Mouse (Mus musculus) lung, embryonic 15.5 days (tissue): ENCODE measurements around the gene Fam241b. TPM values are rescaled to one million over a fixed set of nuclear protein-coding genes. Genes with fewer than 3 reads are reported as not detected.
A peak's percentile ranks its signal among the peaks of the same experiment; 100 is the strongest.

Experiments used
- ATAC-seq: fragments of 200-750 bp; cut with Nextera tagmentation; 2 replicates; pipeline ENCODE4 v1.8.0; 2017; ENCODE audit warnings: moderate number of reproducible peaks, borderline replicate concordance; ENCODE audit not compliant: low FRiP score, low TSS enrichment; ENCODE audit errors: extremely low read depth
- H3K27ac ChIP-seq: fragments of 300-500 bp; sonication (generic); 2 replicates; pipeline ENCODE4 v1.5.1; 2015; ENCODE audit warnings: moderate library complexity, mild to moderate bottlenecking, inconsistent platforms
- H3K27me3 ChIP-seq: fragments of 300-500 bp; sonication (generic); 2 replicates; pipeline ENCODE4 v1.6.1; 2015; ENCODE audit warnings: inconsistent platforms
- H3K36me3 ChIP-seq: fragments of 300-500 bp; sonication (generic); 2 replicates; pipeline ENCODE4 v1.6.1; 2015; ENCODE audit warnings: inconsistent platforms
- H3K4me1 ChIP-seq: fragments of 300-500 bp; sonication (generic); 2 replicates; pipeline ENCODE4 v1.6.1; 2015; ENCODE audit warnings: inconsistent platforms
- H3K4me2 ChIP-seq: fragments of 300-500 bp; sonication (generic); 2 replicates; pipeline ENCODE4 v1.6.1; 2015; ENCODE audit warnings: inconsistent platforms, mild to moderate bottlenecking, moderate library complexity
- H3K4me3 ChIP-seq: fragments of 300-500 bp; sonication (generic); 2 replicates; pipeline ENCODE4 v1.5.1; 2015; ENCODE audit warnings: mild to moderate bottlenecking, inconsistent platforms
- H3K9ac ChIP-seq: fragments of 300-500 bp; sonication (generic); 2 replicates; pipeline ENCODE4 v1.6.1; 2015; ENCODE audit warnings: inconsistent platforms
- H3K9me3 ChIP-seq: fragments of 300-500 bp; sonication (generic); 2 replicates; pipeline ENCODE4 v1.6.1; 2016; ENCODE audit warnings: inconsistent platforms
- WGBS: fragments of 180-500 bp; shearing (Covaris S2); methylation state at CpG from one replicate; pipeline ENCODE4 v1.1.7; 2015; 5-methylcytosine and 5-hydroxymethylcytosine counted together
- polyA plus RNA-seq: library from polyadenylated mRNA; unstranded; fragments of >200 nt; fragmentation: Nextera tagmentation; extraction: Ambion mirVana; gene quantifications from 2 replicates; pipeline ENCODE4 v1.2.1, GENCODE M21; 2015

Gene Fam241b
- polyA plus RNA-seq, 1 experiment from 2014 or later = 14.0 TPM

DNA sequence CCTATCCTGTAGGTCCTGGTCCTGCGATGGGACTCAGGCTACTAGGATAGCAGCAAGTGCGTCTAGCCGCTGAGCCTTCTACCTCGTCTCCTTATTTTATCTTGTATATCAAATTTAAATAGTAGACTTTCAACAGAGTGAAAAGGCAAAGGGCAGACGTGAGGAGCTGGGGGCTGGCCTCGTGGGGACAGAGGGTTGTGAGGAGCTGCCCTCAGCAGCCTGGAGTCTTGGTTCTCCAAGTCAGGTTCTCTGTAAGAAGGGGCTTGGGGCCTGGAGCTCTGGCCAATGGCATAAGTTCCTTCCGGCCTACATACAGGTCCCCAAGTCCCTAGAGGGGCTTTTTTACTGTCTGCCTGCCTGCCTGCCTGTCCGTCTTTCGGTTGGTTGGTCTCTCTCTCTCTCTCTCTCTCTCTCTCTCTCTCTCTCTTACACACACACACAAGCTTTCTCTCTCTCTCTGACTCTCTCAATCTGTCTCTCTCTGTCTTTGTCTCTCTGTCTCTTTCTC lies 30.3 kb upstream of the Fam241b start:
- Histone ChIP-seq H3K9ac (no peak overlapping the region), H3K4me2 (no peak overlapping the region), H3K9me3 (no peaks in the 10 kb centered on the region), H3K27ac (no peak overlapping the region), H3K4me1 (0 out of 2 replicates have a peak, but pooled peaks cover 3% of the 10 kb centered on the region), H3K4me3 (no peak overlapping the region), H3K36me3 (no peaks in the 10 kb centered on the region), H3K27me3 (no peaks in the 10 kb centered on the region)
- ATAC-seq = no peak
- WGBS = 28% methylated on average over 9 of the region's 9 CpGs

DNA sequence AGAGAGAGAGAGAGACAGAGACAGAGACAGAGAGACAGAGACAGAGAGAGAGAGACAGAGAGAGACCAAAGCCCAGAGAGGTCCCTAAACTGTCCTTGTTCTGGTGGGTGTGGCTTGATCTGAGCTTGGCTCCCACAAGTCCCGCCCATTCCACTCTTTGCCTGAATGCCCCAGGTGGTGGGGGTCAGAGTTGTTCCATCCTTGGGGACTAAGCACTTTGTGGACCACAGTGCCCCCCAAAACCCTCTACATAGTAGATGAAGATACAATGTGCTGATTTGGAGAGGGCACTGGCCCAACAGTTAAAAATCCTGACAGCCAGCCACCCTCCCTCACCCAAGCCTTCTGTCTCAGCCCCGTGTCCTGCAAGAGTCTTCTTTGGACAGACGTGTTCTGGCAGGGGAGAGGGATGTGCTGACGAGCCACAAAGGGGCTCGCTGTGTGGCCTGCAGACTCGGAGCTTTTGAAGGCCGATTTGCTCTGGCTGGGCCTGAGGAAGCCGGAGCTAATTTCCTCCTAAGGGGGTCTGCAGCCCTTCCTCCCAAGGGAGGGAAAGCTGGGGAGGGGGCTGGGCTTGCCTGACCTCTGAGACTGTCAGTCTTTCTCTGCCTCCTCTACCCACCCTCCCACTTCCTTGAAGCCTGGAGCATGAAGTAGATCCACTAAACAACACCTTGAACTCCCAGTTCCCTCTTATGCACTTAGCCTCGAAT lies 29.3 kb upstream of the Fam241b start:
- H3K27ac ChIP-seq = no peak overlapping the region; the same call in 1 of the 2 replicates
- WGBS = 11% methylated on average over 9 of the region's 9 CpGs
- H3K4me3 ChIP-seq = no peak overlapping the region
- H3K27me3 ChIP-seq = no peaks in the 10 kb centered on the region
- H3K4me2 ChIP-seq = no peak overlapping the region; the same call in 1 of the 2 replicates
- no peaks in the 10 kb centered on the region for H3K36me3 ChIP-seq
- H3K4me1 ChIP-seq = 0 out of 2 replicates have a peak, but pooled peaks cover 3% of the 10 kb centered on the region
- no peaks in the 10 kb centered on the region for H3K9me3 ChIP-seq
- ATAC-seq = no peak
- no peak overlapping the region for H3K9ac ChIP-seq

DNA sequence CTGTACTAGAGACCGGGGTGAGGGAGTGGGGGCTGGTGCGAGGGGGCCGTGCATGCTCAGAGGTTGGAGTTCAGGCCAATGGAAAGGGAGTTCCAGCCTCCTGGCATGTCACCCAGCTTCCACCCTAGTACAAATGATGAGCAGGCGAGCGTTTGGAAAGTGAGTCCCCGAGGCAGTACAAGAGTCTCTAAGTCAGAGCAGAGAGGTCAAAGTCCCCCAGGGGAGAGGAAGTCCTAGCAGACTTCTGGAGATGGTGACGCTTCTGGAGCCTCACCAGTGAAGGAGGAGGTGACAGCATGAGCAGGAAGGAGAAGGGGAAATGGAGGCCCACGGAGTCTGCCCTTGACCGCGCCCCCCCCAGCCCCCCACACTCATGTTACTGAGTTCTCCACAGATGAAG lies 18.7 kb upstream of the Fam241b start:
- Histone ChIP-seq H3K9ac (no peak overlapping the region), H3K9me3 (no peaks in the 10 kb centered on the region), H3K27me3 (no peaks in the 10 kb centered on the region), H3K27ac (no peak overlapping the region), H3K4me3 (no peak overlapping the region), H3K4me1 (no peaks in the 10 kb centered on the region), H3K36me3 (no peaks in the 10 kb centered on the region), H3K4me2 (no peak overlapping the region)
- ATAC-seq = no peak
- 51% methylated on average over 10 of the region's 10 CpGs for WGBS

DNA sequence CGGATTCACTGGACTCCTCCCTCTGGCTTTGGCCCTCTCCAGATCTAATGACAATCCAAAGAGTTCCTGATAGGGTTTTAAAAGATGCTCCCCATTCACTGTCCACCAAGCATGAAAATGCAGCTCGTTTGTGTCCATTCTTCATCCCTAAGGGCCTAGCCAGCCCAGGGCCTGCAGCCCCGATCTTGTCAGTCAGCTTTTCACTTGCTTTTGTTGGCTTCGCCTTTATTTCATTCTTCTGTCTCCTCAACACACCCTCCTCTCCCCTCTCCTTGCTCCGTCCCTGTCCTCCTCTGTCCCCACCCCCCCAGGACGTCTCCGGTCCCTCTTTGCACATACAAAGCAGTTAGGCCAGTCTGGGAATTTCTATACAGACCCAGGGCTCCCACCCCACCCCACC lies 6.2 kb upstream of the Fam241b start:
- H3K4me2 ChIP-seq = no peak overlapping the region
- 48% methylated on average over 7 of the region's 7 CpGs for WGBS
- ATAC-seq = no peak
- no peaks in the 10 kb centered on the region for H3K36me3 ChIP-seq
- no peaks in the 10 kb centered on the region for H3K4me1 ChIP-seq
- no peak overlapping the region for H3K9ac ChIP-seq
- H3K27me3 ChIP-seq = no peaks in the 10 kb centered on the region; the same call in 1 of the 2 replicates
- no peaks in the 10 kb centered on the region for H3K9me3 ChIP-seq
- H3K27ac ChIP-seq = no peak overlapping the region
- H3K4me3 ChIP-seq = no peak overlapping the region

DNA sequence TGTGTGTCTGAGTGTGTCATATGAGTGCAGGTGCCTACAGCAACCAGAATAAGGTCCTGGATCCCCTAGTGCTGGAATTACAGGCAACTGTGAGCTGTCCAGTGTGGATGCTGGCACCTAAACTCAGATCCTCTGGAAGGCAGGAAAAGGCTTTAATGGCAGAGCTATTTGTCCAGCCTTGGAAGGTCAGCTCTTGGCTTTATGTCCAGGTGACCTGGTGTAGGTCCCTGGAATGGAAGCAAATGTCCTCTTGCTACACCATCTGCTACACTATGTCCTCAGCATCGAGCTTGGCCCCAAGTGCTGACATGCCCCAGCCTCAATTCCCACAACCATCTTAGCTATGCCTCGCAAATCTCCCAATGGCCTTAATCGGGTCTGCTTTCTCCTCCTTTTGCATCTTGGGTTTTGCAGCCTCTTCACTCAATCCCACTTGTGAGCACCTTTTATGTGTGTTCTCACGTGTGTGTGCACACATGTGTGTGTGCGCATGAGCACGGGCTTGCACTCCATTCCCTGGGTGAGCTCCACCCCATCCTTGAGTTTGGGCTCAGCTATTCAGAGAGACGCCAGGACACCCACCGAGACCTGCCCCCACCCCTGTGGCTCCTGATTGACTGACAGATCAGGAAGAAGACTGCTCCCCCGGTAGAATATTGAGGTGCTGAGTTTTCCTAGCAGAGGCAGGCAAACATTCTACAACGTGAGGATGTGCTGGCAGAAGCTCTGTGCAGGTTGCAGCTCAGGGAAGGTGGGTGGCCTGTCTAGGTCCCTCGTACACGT lies 3.9 kb upstream of the Fam241b start:
- 47% methylated on average over 12 of the region's 12 CpGs for WGBS
- no peaks in the 10 kb centered on the region for H3K36me3 ChIP-seq
- no peaks in the 10 kb centered on the region; the same call in 1 of the 2 replicates for H3K27me3 ChIP-seq
- no peak overlapping the region for H3K4me3 ChIP-seq
- no peaks in the 10 kb centered on the region for H3K4me1 ChIP-seq
- H3K9me3 ChIP-seq = no peaks in the 10 kb centered on the region
- no peak for ATAC-seq
- H3K4me2 ChIP-seq = no peak overlapping the region
- no peak overlapping the region for H3K27ac ChIP-seq
- no peak overlapping the region for H3K9ac ChIP-seq

DNA sequence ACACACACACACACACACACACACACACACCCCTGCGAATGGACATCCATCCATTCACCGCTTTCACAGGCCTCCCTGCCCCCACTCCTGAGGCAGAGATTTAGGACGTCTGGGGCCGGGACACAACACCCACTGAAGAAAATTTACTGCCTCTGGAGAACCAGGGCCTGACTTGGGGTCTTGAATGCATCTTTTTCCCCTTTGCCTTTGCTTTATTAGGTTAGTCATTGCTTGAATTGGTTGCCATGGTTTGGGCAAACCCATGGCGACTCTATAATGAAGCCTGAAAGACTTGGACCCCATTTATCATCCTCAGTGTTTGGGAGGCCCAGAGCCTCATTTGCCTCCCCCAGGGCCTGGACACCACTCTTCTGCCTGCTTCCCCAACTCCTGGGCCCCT lies 2.2 kb upstream of the Fam241b start:
- Histone ChIP-seq H3K4me1 (no peaks in the 10 kb centered on the region), H3K4me3 (no peak overlapping the region), H3K27me3 (no peaks in the 10 kb centered on the region; the same call in 1 of the 2 replicates), H3K36me3 (no peaks in the 10 kb centered on the region), H3K27ac (no peak overlapping the region), H3K4me2 (no peak overlapping the region), H3K9ac (no peak overlapping the region), H3K9me3 (no peaks in the 10 kb centered on the region)
- no peak for ATAC-seq
- WGBS = 66% methylated on average over 5 of the region's 5 CpGs

DNA sequence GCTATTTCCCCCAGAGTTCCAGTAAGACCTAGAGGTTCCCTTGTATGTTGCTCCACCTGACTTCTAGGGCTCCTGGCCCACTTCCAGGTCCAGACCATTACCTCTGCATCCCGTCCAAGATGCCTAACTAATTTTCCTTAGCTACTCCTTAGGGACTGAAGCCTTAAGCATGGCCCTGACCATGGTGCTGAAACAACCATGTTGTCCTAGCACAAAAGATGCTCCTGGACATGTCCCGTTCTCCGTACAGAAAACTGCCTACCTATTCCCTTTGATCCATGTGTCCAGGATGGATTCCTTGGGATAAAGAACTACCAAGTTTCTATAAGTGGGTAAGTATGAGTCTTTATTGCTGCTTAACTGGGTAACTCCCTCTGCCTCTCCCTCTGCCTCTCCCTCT lies 5.7 kb downstream of the Fam241b start:
- Histone ChIP-seq H3K4me1 (peaks cover 4% of the 10 kb centered on the region; the same call in 1 of the 2 replicates), H3K4me2 (no peak overlapping the region), H3K27ac (no peak overlapping the region), H3K27me3 (peaks cover 49% of the 10 kb centered on the region), H3K9me3 (no peaks in the 10 kb centered on the region), H3K36me3 (no peaks in the 10 kb centered on the region), H3K4me3 (no peak overlapping the region), H3K9ac (no peak overlapping the region)
- 9% methylated on average over 3 of the region's 3 CpGs for WGBS
- ATAC-seq = no peak

DNA sequence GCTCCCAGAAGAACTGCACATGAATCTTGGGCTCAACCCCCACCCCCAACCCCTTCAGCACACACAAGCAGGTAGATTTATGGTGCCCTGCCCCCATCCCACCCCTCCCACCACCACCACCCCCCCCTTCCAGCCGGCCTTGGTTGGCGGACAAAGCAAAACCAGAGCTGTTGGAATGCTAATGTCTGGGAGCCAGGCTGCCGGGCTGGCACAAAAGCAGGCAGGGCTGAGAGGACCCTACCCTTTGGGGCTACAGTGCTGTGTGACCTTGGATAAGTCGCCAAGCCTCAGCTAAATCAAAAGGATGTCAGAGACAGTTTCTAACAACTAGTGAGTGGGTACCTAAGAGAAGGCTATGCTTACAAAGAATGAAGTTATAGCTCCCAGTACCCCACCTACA lies 6.6 kb downstream of the Fam241b start:
- H3K4me3 ChIP-seq = no peak overlapping the region
- H3K4me2 ChIP-seq = no peak overlapping the region
- H3K9me3 ChIP-seq = no peaks in the 10 kb centered on the region
- ATAC-seq = no peak
- peaks cover 10% of the 10 kb centered on the region; the same call in 1 of the 2 replicates for H3K4me1 ChIP-seq
- WGBS = 15% methylated on average over 4 of the region's 4 CpGs
- H3K9ac ChIP-seq = no peak overlapping the region
- H3K27ac ChIP-seq = no peak overlapping the region
- no peaks in the 10 kb centered on the region for H3K36me3 ChIP-seq
- peaks cover 58% of the 10 kb centered on the region for H3K27me3 ChIP-seq

DNA sequence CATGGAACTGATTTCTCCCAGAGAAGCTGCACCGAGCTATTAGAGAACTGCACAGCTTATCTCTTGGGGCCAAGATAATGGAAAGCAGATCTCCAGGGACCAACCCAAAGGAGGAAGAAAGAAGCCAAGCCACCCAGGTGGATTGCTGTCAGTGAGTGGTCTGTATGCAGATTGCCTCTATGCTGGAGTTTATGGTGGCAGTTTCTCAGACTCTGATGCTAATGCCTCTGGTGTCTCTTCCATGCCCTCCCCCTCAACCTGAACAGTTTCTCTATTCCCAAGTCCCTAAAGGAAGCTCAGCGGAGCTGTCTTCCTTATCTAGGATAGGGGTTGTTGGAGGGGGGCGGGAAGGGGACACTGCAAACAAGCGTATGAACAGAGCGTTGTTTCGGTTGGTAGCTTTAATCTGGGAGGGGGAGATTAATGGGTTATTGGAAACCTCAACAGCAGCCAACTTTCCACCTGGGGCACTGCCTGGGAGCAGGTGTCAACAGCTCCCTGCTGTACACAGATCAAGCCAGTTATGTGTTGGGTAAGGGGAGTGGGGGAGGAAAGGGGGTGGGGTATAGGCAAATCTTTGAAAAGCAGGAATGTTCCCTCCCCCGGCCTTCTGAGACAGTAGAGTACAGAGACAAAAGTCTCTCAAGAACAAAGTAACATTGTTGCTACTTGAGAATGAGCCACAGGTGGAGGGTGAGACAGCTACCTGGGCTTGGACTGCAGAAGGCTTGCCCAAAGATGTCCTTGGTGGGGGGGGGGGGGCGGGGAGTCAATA lies 7.8 kb downstream of the Fam241b start:
- peaks cover 10% of the 10 kb centered on the region; the same call in 1 of the 2 replicates for H3K4me1 ChIP-seq
- no peak overlapping the region for H3K4me2 ChIP-seq
- 4% methylated on average over 8 of the region's 8 CpGs for WGBS
- H3K4me3 ChIP-seq = no peak overlapping the region
- no peak for ATAC-seq
- no peak overlapping the region for H3K27ac ChIP-seq
- H3K36me3 ChIP-seq = no peaks in the 10 kb centered on the region
- peaks cover 71% of the 10 kb centered on the region for H3K27me3 ChIP-seq
- H3K9me3 ChIP-seq = no peaks in the 10 kb centered on the region
- no peak overlapping the region for H3K9ac ChIP-seq

DNA sequence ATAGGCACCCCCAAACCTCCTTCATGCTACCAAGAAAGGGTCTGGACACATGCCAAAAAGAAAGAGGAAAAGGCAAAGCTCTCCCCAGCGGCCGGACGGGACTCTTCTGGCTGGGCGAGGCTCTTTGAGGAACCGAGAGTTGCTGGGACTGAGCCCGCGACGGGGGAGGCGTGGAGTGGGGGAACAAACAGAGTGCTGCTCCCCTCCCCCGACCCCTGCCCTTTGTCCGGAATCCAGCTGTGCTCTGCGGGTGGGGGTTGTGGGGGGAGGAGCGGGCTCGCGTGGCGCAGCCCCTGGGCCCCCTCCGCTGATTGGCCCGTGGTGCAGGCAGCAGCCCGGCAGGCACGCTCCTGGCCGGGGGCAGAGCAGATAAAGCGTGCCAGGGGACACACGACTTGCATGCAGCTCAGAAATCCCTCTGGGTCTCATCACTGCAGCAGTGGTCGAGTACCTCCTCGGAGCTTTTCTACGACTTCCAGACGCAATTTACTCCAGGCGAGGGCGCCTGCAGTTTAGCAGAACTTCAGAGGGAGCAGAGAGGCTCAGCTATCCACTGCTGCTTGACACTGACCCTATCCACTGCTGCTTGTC lies 10.9 kb downstream of the Fam241b start, which contains the start of gene Neurog3:
TSS of gene Neurog3 (plus strand) at position 400 of the 591 bp plus-strand sequence.
- H3K27me3 ChIP-seq = peaks cover 100% of the 10 kb centered on the region
- no peaks in the 10 kb centered on the region for H3K9me3 ChIP-seq
- peaks cover 10% of the 10 kb centered on the region; the same call in 1 of the 2 replicates for H3K4me1 ChIP-seq
- peak within 1 kb of the TSS; percentile 29 for H3K4me3 ChIP-seq
- no peak within 1 kb of the TSS for H3K27ac ChIP-seq
- H3K4me2 ChIP-seq = peak within 1 kb of the TSS; percentile 57
- no peak within 1 kb of the TSS for H3K9ac ChIP-seq
- no peak for ATAC-seq
- no peaks in the 10 kb centered on the region for H3K36me3 ChIP-seq
- under 1% methylated on average over 28 of the region's 29 CpGs for WGBS

DNA sequence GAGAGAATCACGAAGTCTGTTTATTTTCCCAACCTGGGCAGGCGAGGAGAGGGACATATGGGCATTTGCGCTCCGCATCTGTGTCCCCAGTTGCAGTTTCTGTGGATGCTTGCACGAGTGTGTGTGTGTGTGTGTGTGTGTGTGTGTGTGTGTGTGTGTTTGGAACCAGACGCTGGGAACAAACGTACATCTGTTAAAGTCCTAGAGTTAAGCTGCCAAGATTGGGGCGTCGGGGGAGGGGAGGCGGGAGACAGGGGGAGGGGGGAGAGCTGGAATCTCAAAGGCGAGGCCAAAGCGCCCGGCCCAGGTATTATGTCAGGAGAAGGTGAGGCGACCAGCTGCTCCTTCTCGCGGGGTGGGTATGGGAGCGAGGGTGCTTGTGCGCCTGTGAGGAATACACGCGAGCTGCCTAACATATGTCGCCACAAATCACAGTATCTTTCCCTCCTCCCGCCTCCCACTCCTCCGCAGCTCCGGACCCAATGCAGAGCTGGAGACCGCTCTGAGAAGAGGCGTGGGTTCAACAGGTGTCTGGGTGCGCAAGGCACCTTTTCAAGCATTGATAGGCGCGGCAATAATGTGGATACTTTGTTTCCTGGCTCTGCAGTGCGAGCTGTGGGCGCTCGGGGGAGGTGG lies 15.3 kb downstream of the Fam241b start:
- Histone ChIP-seq H3K27me3 (peaks cover 77% of the 10 kb centered on the region), H3K4me3 (no peak overlapping the region), H3K36me3 (no peaks in the 10 kb centered on the region), H3K4me1 (peaks cover 6% of the 10 kb centered on the region; the same call in 1 of the 2 replicates), H3K9ac (no peak overlapping the region), H3K27ac (no peak overlapping the region), H3K4me2 (no peak overlapping the region), H3K9me3 (no peaks in the 10 kb centered on the region)
- ATAC-seq = no peak
- 2% methylated on average over 32 of the region's 32 CpGs for WGBS
